12 mouse cellular contexts compared by ENCODE assay signal in the genomic region with DNA sequence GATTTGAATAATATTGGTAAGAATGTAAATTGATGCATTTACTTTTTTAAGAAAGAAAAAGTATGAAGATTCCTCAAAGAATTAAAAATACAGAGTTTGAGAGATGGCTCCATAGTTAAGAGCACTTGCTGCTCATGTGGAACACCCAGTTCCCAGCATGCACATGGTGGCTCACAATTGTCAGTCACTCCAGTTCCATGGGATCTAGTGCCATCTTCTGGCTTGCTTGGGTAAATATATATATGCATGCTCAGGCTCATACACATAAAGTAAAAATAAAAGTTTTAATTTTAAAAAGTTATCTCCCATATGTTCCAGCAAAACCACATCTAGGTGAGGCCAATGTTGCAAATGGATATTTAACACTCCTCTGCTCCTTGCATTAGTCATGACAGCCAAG. TPM values are rescaled to one million over a fixed set of nuclear protein-coding genes. Genes with fewer than 3 reads are reported as not detected.
A peak's percentile ranks its signal among the peaks of the same experiment; 100 is the strongest.
DNase-seq lines count a peak whose midpoint lies in the region; ATAC-seq and TF ChIP-seq lines count a peak whose summit lies in the region.
"Had no signal": no experiment of that assay in that cellular context is flagged by ENCODE, and none has a peak within 500 bp of the region (broad histone marks: within the 10 kb centered on the region; RNA-seq: fewer than 3 reads in every experiment).

No protein-coding gene starts in this region.

- no peak for ATAC-seq in intestine, postnatal 0 days
- ATAC-seq in intestine, embryonic 15.5 days = no peak
- no peak for ATAC-seq in midbrain, postnatal 0 days (ENCODE audit: low FRiP score)
- no peak for ATAC-seq in midbrain, embryonic 15.5 days (replicated peaks)
- ATAC-seq in CD4-positive, CD25-positive, alpha-beta regulatory T cell, adult 4 months = no peak

- H3K4me3 ChIP-seq in intestine, postnatal 0 days (ENCODE audit: low read depth, low read length) = no peak overlapping the region
- no peak overlapping the region for H3K4me3 ChIP-seq in intestine, embryonic 15.5 days (replicated peaks)
- H3K4me3 ChIP-seq in midbrain, postnatal 0 days (ENCODE audit: low read depth, low read length) = no peak overlapping the region
- no peak overlapping the region for H3K4me3 ChIP-seq in midbrain, embryonic 15.5 days
- H3K4me3 ChIP-seq: embryonic facial prominence, embryonic 12.5 days; limb, embryonic 13.5 days had no signal

- no peaks in the 10 kb centered on the region for H3K36me3 ChIP-seq in intestine, postnatal 0 days (ENCODE audit: control insufficient read depth, insufficient read depth)
- no peaks in the 10 kb centered on the region for H3K36me3 ChIP-seq in intestine, embryonic 15.5 days
- H3K36me3 ChIP-seq in midbrain, postnatal 0 days (ENCODE audit: insufficient read depth, low read length) = no peaks in the 10 kb centered on the region
- H3K36me3 ChIP-seq in midbrain, embryonic 15.5 days (replicated peaks) = no peaks in the 10 kb centered on the region
- H3K36me3 ChIP-seq: embryonic facial prominence, embryonic 12.5 days; limb, embryonic 13.5 days had no signal

- no peaks in the 10 kb centered on the region for H3K9me3 ChIP-seq in intestine, postnatal 0 days (ENCODE audit: control insufficient read depth)
- no peaks in the 10 kb centered on the region for H3K9me3 ChIP-seq in intestine, embryonic 15.5 days
- H3K9me3 ChIP-seq in midbrain, postnatal 0 days (ENCODE audit: low read length) = no peaks in the 10 kb centered on the region
- H3K9me3 ChIP-seq in midbrain, embryonic 15.5 days = no peaks in the 10 kb centered on the region
- H3K9me3 ChIP-seq: embryonic facial prominence, embryonic 12.5 days had no signal

- H3K27ac ChIP-seq in intestine, postnatal 0 days (ENCODE audit: low read depth, low read length) = no peak overlapping the region
- H3K27ac ChIP-seq in intestine, embryonic 15.5 days = no peak overlapping the region
- no peak overlapping the region for H3K27ac ChIP-seq in midbrain, postnatal 0 days (ENCODE audit: low read depth, low read length)
- no peak overlapping the region for H3K27ac ChIP-seq in midbrain, embryonic 15.5 days
- H3K27ac ChIP-seq: embryonic facial prominence, embryonic 12.5 days; limb, embryonic 13.5 days had no signal

- DNase-seq in midbrain, postnatal 0 days (ENCODE audit: low spot score) = no peak
- DNase-seq in brain, adult 2 months (ENCODE audit: low read depth, low spot score) = peak; percentile 39
- no peak for DNase-seq in left cerebral cortex, postnatal 36 days (ENCODE audit: low spot score in 2 of 2)
- DNase-seq: adrenal gland, postnatal 25 days; cerebellum, adult 11-12 months; thymus, adult 18-20 months had no signal

- no peak overlapping the region for H3K9ac ChIP-seq in intestine, postnatal 0 days (ENCODE audit: low read depth, low read length)
- H3K9ac ChIP-seq in intestine, embryonic 15.5 days = no peak overlapping the region
- no peak overlapping the region for H3K9ac ChIP-seq in midbrain, postnatal 0 days (replicated peaks; ENCODE audit: low read length, poor library complexity, severe bottlenecking)
- H3K9ac ChIP-seq in midbrain, embryonic 15.5 days = no peak overlapping the region
- H3K9ac ChIP-seq: embryonic facial prominence, embryonic 12.5 days; limb, embryonic 13.5 days had no signal

- H3K4me2 ChIP-seq in intestine, postnatal 0 days (replicated peaks; ENCODE audit: low read depth) = no peak overlapping the region
- H3K4me2 ChIP-seq in intestine, embryonic 15.5 days (replicated peaks) = no peak overlapping the region
- no peak overlapping the region for H3K4me2 ChIP-seq in midbrain, postnatal 0 days (ENCODE audit: low read depth, low read length, poor library complexity, severe bottlenecking)
- H3K4me2 ChIP-seq in midbrain, embryonic 15.5 days = no peak overlapping the region
- H3K4me2 ChIP-seq: embryonic facial prominence, embryonic 12.5 days; limb, embryonic 13.5 days had no signal

- H3K4me1 ChIP-seq in intestine, postnatal 0 days (replicated peaks; ENCODE audit: control insufficient read depth, insufficient read depth, low read length) = no peaks in the 10 kb centered on the region
- H3K4me1 ChIP-seq in intestine, embryonic 15.5 days (replicated peaks) = no peaks in the 10 kb centered on the region
- H3K4me1 ChIP-seq in midbrain, postnatal 0 days (ENCODE audit: insufficient read depth, low read length) = no peaks in the 10 kb centered on the region
- no peaks in the 10 kb centered on the region for H3K4me1 ChIP-seq in midbrain, embryonic 15.5 days
- H3K4me1 ChIP-seq: embryonic facial prominence, embryonic 12.5 days had no signal

- intact Hi-C loops in left cerebral cortex, postnatal 36 days (cut with DNase I) = no loop called here

- no peaks in the 10 kb centered on the region for H3K27me3 ChIP-seq in intestine, postnatal 0 days (replicated peaks; ENCODE audit: control insufficient read depth, insufficient read depth, low read length)
- no peaks in the 10 kb centered on the region for H3K27me3 ChIP-seq in intestine, embryonic 15.5 days (replicated peaks)
- no peaks in the 10 kb centered on the region for H3K27me3 ChIP-seq in midbrain, postnatal 0 days (ENCODE audit: insufficient read depth, low read length)
- no peaks in the 10 kb centered on the region for H3K27me3 ChIP-seq in midbrain, embryonic 15.5 days (replicated peaks)
- H3K27me3 ChIP-seq: embryonic facial prominence, embryonic 12.5 days; limb, embryonic 13.5 days had no signal

- TF ChIP-seq CTCF in intestine, postnatal 0 days (IDR thresholded peaks at IDR 0.05; ENCODE audit: low read depth) = peak; percentile 49
- TF ChIP-seq CTCF in midbrain, postnatal 0 days (IDR thresholded peaks at IDR 0.05) = peak; percentile 47

RNA-seq across cellular contexts. Expression of a gene that starts 36.9 kb away (rescaled TPM):
- 11.3 and 13.2 TPM in 2 replicates for polyA plus RNA-seq in intestine, postnatal 0 days (2015; fragmentation: Nextera tagmentation; extraction: Ambion mirVana)
- 19.6 and 20.8 TPM in 2 replicates for polyA plus RNA-seq in intestine, embryonic 15.5 days (2015; fragmentation: Nextera tagmentation; extraction: Ambion mirVana)
- total RNA-seq in midbrain, postnatal 0 days (2014; rRNA removed) = 9.2 and 13.2 TPM in 2 replicates
- 10.7 and 15.3 TPM in 2 replicates for polyA plus RNA-seq in midbrain, postnatal 0 days (2015; fragmentation: Nextera tagmentation; extraction: Ambion mirVana)
- polyA plus RNA-seq in midbrain, embryonic 15.5 days (2015; fragmentation: Nextera tagmentation; extraction: Ambion mirVana) = 17.7 and 20.9 TPM in 2 replicates
- not detected for polyA plus RNA-seq in CD4-positive, CD25-positive, alpha-beta regulatory T cell, adult 4 months (2017; shearing (Covaris generic))
- total RNA-seq in left cerebral cortex, postnatal 36 days (2021) = 1 to 10 TPM; 4.7 to 9.3 TPM

Comparison
In these comparisons a context has a peak if more than half of its experiments do, and no peak if none do; other contexts are left out.
1. RNA of a gene that starts 36.9 kb away (polyA plus RNA-seq): 19.6 to 20.8 TPM in intestine, embryonic 15.5 days, 17.7 to 20.9 TPM in midbrain, embryonic 15.5 days, 10.7 to 15.3 TPM in midbrain, postnatal 0 days and 11.3 to 13.2 TPM in intestine, postnatal 0 days; not detected in CD4-positive, CD25-positive, alpha-beta regulatory T cell, adult 4 months; every median in the first group is over 10 times any median in the second.